Mouse (Mus musculus) E14TG2a.4 (cell line): ENCODE measurements around the gene Rnls.

Source experiments
- H3K27me3 ChIP-seq: 2 replicates; pipeline ENCODE4 v1.6.1; 2014; ENCODE audit warnings: low read length, control low read depth; ENCODE audit not compliant: insufficient read depth
- H3K36me3 ChIP-seq: 2 replicates; pipeline ENCODE4 v1.6.1; 2014; ENCODE audit warnings: low read length, control low read depth; ENCODE audit not compliant: insufficient read depth
- H3K4me1 ChIP-seq: replicated peaks from 2 replicates; pipeline ENCODE4 v1.6.1; 2014; ENCODE audit warnings: low read depth, low read length, control low read depth
- H3K4me3 ChIP-seq: replicated peaks from 2 replicates; pipeline ENCODE4 v1.5.1; 2014; ENCODE audit warnings: mild to moderate bottlenecking, low read length
- H3K9me3 ChIP-seq: 2 replicates; pipeline ENCODE4 v1.6.1; 2014; ENCODE audit warnings: low read length, control low read depth
- CTCF ChIP-seq: conservative IDR thresholded peaks from 2 replicates; pipeline ENCODE4 v1.5.1; 2014; ENCODE audit warnings: low read length
- NANOG ChIP-seq: IDR thresholded peaks from 2 replicates; pipeline ENCODE4 v1.6.1; 2014; ENCODE audit warnings: borderline replicate concordance, low read length, mixed read lengths
- POU5F1 ChIP-seq: IDR thresholded peaks from 2 replicates; pipeline ENCODE4 v1.6.1; 2014; ENCODE audit warnings: low read length, borderline replicate concordance

Rnls gene

DNA sequence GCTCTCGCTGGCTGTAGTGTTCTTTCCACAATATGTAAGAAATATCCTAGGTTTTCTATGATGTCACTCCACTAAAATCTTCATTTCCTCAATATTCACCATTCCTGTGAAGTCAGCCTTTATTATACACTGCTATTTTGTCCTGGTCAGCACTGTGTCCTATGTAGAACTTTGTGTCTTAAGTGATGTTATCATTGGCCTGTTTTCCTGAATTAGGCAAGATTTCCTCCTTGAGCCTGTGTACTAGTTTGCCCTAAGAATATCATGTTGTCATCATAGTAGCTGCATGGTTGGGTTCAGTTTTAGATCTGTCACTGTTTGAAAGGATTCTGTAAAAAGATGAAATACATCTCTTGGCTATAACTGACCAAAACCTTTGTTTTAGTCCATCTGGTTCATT lies 203.3 kb downstream of the Rnls start:
- no peak for TF ChIP-seq NANOG
- TF ChIP-seq POU5F1 = no peak
- TF ChIP-seq CTCF = no peak
- no peaks in the 10 kb centered on the region for H3K36me3 ChIP-seq
- no peaks in the 10 kb centered on the region for H3K9me3 ChIP-seq
- no peaks in the 10 kb centered on the region for H3K27me3 ChIP-seq
- no peaks in the 10 kb centered on the region for H3K4me1 ChIP-seq
- no peak overlapping the region for H3K4me3 ChIP-seq

DNA sequence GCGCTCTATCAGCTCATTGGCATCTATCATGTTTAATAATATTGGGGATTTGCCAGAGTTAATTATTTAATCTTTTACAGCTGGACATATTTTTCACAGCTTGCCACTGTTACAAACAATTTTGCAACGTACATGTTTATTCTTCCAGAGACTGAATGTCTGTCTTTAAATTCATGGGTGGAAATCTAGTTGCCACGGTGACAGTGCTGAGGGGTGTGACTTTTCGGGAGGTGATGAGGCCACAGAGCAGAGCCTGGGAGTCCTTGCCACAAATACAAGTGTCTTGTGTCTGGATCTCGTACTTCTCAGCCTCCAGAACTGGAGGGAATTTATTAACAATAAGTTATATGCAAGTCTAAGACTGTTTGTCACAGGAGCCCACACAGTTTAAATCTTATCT lies 212.5 kb downstream of the Rnls start:
- no peak for TF ChIP-seq POU5F1
- TF ChIP-seq NANOG = no peak
- TF ChIP-seq CTCF = no peak
- no peaks in the 10 kb centered on the region for H3K9me3 ChIP-seq
- H3K27me3 ChIP-seq = no peaks in the 10 kb centered on the region
- no peak overlapping the region for H3K4me3 ChIP-seq
- H3K36me3 ChIP-seq = no peaks in the 10 kb centered on the region
- H3K4me1 ChIP-seq = peaks cover 22% of the 10 kb centered on the region

GRCm38 (mm10) chr19:33178866-33179265 lies 213.2 kb downstream of the Rnls start:
- TF ChIP-seq NANOG = no peak
- no peak for TF ChIP-seq CTCF
- no peak for TF ChIP-seq POU5F1
- no peaks in the 10 kb centered on the region for H3K36me3 ChIP-seq

GRCm38 (mm10) chr19:33178367-33178766 lies 213.7 kb downstream of the Rnls start:
- no peak for TF ChIP-seq CTCF
- no peak for TF ChIP-seq NANOG
- Histone ChIP-seq H3K4me1 (peaks cover 22% of the 10 kb centered on the region), H3K27me3 (no peaks in the 10 kb centered on the region), H3K9me3 (no peaks in the 10 kb centered on the region), H3K4me3 (peak overlapping the region; percentile 35), H3K36me3 (no peaks in the 10 kb centered on the region)

More at GRCm38 (mm10) chr19:33178866-33179265, 213.2 kb downstream of the Rnls start:
- H3K9me3 ChIP-seq = no peaks in the 10 kb centered on the region
- H3K4me1 ChIP-seq = peaks cover 22% of the 10 kb centered on the region
- peak overlapping the region; percentile 35 for H3K4me3 ChIP-seq
- no peaks in the 10 kb centered on the region for H3K27me3 ChIP-seq

GRCm38 (mm10) chr19:33173991-33174390 lies 218.1 kb downstream of the Rnls start:
- H3K9me3 ChIP-seq = no peaks in the 10 kb centered on the region
- no peak overlapping the region for H3K4me3 ChIP-seq
- H3K27me3 ChIP-seq = no peaks in the 10 kb centered on the region
- peaks cover 11% of the 10 kb centered on the region for H3K4me1 ChIP-seq
- H3K36me3 ChIP-seq = no peaks in the 10 kb centered on the region
- TF ChIP-seq POU5F1 (no peak), NANOG (no peak), CTCF (no peak)

- H3K4me1 ChIP-seq = no peaks in the 10 kb centered on the region
- H3K27me3 ChIP-seq = 0 out of 2 replicates have a peak, but pooled peaks cover under 1% of the 10 kb centered on the region
- H3K36me3 ChIP-seq = no peaks in the 10 kb centered on the region
- no peaks in the 10 kb centered on the region for H3K9me3 ChIP-seq
- H3K4me3 ChIP-seq = no peak overlapping the region
- TF ChIP-seq NANOG (no peak), CTCF (no peak), POU5F1 (no peak)
Observed at GRCm38 (mm10) chr19:33169881-33170280, 222.2 kb downstream of the Rnls start.

GRCm38 (mm10) chr19:33167528-33168264 lies 224.4 kb downstream of the Rnls start:
- no peak for TF ChIP-seq NANOG
- no peak for TF ChIP-seq POU5F1
- TF ChIP-seq CTCF = no peak
- no peaks in the 10 kb centered on the region for H3K9me3 ChIP-seq
- 0 out of 2 replicates have a peak, but pooled peaks cover 2% of the 10 kb centered on the region for H3K27me3 ChIP-seq
- no peaks in the 10 kb centered on the region for H3K36me3 ChIP-seq
- H3K4me1 ChIP-seq = no peaks in the 10 kb centered on the region
- H3K4me3 ChIP-seq = no peak overlapping the region

GRCm38 (mm10) chr19:33164801-33165200 lies 227.3 kb downstream of the Rnls start:
- no peaks in the 10 kb centered on the region for H3K9me3 ChIP-seq
- no peak for TF ChIP-seq CTCF
- no peak for TF ChIP-seq NANOG
- TF ChIP-seq POU5F1 = no peak
- H3K27me3 ChIP-seq = 0 out of 2 replicates have a peak, but pooled peaks cover 2% of the 10 kb centered on the region
- H3K4me3 ChIP-seq = no peak overlapping the region
- H3K4me1 ChIP-seq = no peaks in the 10 kb centered on the region
- H3K36me3 ChIP-seq = no peaks in the 10 kb centered on the region

- H3K36me3 ChIP-seq = no peaks in the 10 kb centered on the region
- no peak overlapping the region for H3K4me3 ChIP-seq
- H3K27me3 ChIP-seq = 0 out of 2 replicates have a peak, but pooled peaks cover 2% of the 10 kb centered on the region
- TF ChIP-seq POU5F1 (no peak), NANOG (no peak), CTCF (no peak)
- H3K9me3 ChIP-seq = no peaks in the 10 kb centered on the region
- H3K4me1 ChIP-seq = no peaks in the 10 kb centered on the region
Observed at GRCm38 (mm10) chr19:33161903-33162302, 230.2 kb downstream of the Rnls start.
